Mouse (Mus musculus): ENCODE results near the gene Ptpre. TPM values are rescaled to one million over a fixed set of nuclear protein-coding genes. Genes with fewer than 3 reads are reported as not detected.

Gene Ptpre
- polyA plus RNA-seq, 1 experiment from 2014 or later: 1.7 TPM

DNA sequence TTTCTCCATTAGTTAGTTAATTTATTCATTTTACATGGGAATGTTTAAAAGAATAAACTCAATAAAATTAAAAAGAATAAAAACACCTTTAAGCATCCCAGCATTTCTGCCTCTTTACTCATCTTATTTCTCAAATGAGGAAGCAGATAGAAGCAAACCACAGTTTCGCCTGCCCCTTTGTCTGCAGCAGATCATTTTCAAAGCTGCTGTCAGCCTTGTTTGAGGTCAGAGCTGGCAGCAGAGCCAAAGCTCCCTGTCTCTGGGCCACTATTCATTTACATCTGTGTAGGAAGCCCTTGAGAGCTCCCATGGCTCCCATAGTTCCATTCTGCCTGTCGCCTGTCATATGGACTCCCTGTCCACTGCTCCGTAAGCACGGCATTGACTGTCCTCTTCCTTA lies 28.7 kb upstream of the Ptpre start:
- Histone ChIP-seq H3K4me3 (ENCODE audit: low read depth, low read length) (no peak overlapping the region), H3K36me3 (ENCODE audit: control insufficient read depth, insufficient read depth, low read length) (no peaks in the 10 kb centered on the region), H3K27me3 (ENCODE audit: control insufficient read depth, insufficient read depth, low read length) (no peaks in the 10 kb centered on the region), H3K4me1 (ENCODE audit: control insufficient read depth, insufficient read depth, low read length) (no peaks in the 10 kb centered on the region), H3K9me3 (replicated peaks; ENCODE audit: control insufficient read depth, low read length) (no peaks in the 10 kb centered on the region), H3K27ac (ENCODE audit: low read depth, low read length) (no peak overlapping the region), H3K4me2 (no peak overlapping the region), H3K9ac (ENCODE audit: low read depth, low read length) (no peak overlapping the region)
- 76% methylated on average over 4 of the region's 4 CpGs for WGBS (ENCODE audit: insufficient replicate concordance)
- no peak for ATAC-seq (replicated peaks; ENCODE audit: insufficient number of reproducible peaks, low FRiP score, low TSS enrichment)

DNA sequence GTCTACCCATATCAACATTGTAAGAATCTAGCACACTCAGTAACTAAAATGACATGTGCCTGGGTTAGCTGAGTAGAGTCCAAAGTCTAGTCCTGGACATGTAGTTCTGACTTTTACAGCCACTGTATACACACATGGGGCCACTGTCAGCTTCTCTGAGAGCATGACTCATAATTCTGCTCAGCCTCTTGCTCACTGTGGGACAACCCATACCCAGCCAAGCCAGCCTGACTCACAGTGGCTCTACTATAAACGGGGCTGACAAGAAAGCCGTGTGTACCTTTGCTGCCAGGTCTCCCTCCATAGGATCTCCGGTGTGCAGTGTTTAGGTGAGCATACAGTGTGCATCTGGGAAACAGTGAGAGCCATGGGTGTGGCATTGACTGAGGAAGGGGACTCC lies 28.0 kb upstream of the Ptpre start:
- no peaks in the 10 kb centered on the region for H3K27me3 ChIP-seq (ENCODE audit: control insufficient read depth, insufficient read depth, low read length)
- no peak overlapping the region for H3K9ac ChIP-seq (ENCODE audit: low read depth, low read length)
- no peak for ATAC-seq (replicated peaks; ENCODE audit: insufficient number of reproducible peaks, low FRiP score, low TSS enrichment)
- no peak overlapping the region for H3K4me3 ChIP-seq (ENCODE audit: low read depth, low read length)
- no peaks in the 10 kb centered on the region for H3K4me1 ChIP-seq (ENCODE audit: control insufficient read depth, insufficient read depth, low read length)
- no peak overlapping the region for H3K4me2 ChIP-seq
- no peaks in the 10 kb centered on the region for H3K36me3 ChIP-seq (ENCODE audit: control insufficient read depth, insufficient read depth, low read length)
- H3K9me3 ChIP-seq (replicated peaks; ENCODE audit: control insufficient read depth, low read length): no peaks in the 10 kb centered on the region
- no peak overlapping the region for H3K27ac ChIP-seq (ENCODE audit: low read depth, low read length)
- 90% methylated on average over 3 of the region's 3 CpGs for WGBS (ENCODE audit: insufficient replicate concordance)

DNA sequence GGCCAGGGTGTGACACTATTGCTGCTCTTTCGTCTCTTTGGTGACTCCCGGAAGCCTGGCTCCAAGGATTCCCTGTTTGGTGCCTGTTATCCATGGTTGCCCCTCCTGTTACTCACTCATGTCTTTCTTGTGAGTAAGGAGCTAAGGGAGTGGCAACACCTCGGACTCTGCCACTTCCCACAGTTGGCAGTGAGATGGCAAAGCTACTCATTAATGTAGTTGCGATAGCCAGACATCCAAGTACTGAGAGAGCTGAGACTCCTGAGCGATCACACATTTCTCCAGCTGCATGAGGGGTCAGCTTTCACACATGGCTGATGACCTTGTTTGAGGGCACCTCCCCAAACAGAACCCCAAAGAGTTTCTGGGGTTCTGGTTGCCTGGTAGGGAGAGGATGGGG lies 26.9 kb upstream of the Ptpre start:
- H3K4me2 ChIP-seq: no peak overlapping the region
- H3K9me3 ChIP-seq (replicated peaks; ENCODE audit: control insufficient read depth, low read length): no peaks in the 10 kb centered on the region
- H3K36me3 ChIP-seq (ENCODE audit: control insufficient read depth, insufficient read depth, low read length): no peaks in the 10 kb centered on the region
- no peak overlapping the region for H3K27ac ChIP-seq (ENCODE audit: low read depth, low read length)
- H3K4me1 ChIP-seq (ENCODE audit: control insufficient read depth, insufficient read depth, low read length): no peaks in the 10 kb centered on the region
- 86% methylated on average over 5 of the region's 5 CpGs for WGBS (ENCODE audit: insufficient replicate concordance)
- no peak overlapping the region for H3K9ac ChIP-seq (ENCODE audit: low read depth, low read length)
- no peak overlapping the region for H3K4me3 ChIP-seq (ENCODE audit: low read depth, low read length)
- no peaks in the 10 kb centered on the region for H3K27me3 ChIP-seq (ENCODE audit: control insufficient read depth, insufficient read depth, low read length)
- ATAC-seq (replicated peaks; ENCODE audit: insufficient number of reproducible peaks, low FRiP score, low TSS enrichment): no peak

DNA sequence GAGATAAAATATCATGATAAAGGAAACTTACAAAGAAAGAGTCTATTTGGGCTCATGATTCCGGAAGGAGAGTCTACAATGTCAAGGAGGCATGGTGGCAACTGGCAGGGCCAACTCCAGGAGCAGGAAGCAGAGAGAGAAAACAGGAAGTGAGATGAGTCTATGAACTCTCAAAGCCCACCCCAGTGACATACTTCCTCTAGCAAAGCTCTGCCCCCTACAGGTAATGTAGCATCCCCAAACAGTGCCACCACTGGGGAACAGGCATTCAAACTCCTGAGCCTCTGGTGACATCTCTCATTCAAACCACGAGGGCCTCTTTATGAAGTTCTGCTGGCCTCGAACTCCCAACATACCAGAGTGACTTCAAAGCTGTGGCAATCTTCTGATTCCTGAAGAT lies 25.6 kb upstream of the Ptpre start:
- H3K36me3 ChIP-seq (ENCODE audit: control insufficient read depth, insufficient read depth, low read length): no peaks in the 10 kb centered on the region
- no peak overlapping the region for H3K4me3 ChIP-seq (ENCODE audit: low read depth, low read length)
- WGBS (ENCODE audit: insufficient replicate concordance): 78% methylated on average over 3 of the region's 3 CpGs
- no peaks in the 10 kb centered on the region for H3K4me1 ChIP-seq (ENCODE audit: control insufficient read depth, insufficient read depth, low read length)
- no peak overlapping the region for H3K27ac ChIP-seq (ENCODE audit: low read depth, low read length)
- no peaks in the 10 kb centered on the region for H3K9me3 ChIP-seq (replicated peaks; ENCODE audit: control insufficient read depth, low read length)
- H3K4me2 ChIP-seq: no peak overlapping the region
- no peak for ATAC-seq (replicated peaks; ENCODE audit: insufficient number of reproducible peaks, low FRiP score, low TSS enrichment)
- H3K9ac ChIP-seq (ENCODE audit: low read depth, low read length): no peak overlapping the region
- no peaks in the 10 kb centered on the region for H3K27me3 ChIP-seq (ENCODE audit: control insufficient read depth, insufficient read depth, low read length)

DNA sequence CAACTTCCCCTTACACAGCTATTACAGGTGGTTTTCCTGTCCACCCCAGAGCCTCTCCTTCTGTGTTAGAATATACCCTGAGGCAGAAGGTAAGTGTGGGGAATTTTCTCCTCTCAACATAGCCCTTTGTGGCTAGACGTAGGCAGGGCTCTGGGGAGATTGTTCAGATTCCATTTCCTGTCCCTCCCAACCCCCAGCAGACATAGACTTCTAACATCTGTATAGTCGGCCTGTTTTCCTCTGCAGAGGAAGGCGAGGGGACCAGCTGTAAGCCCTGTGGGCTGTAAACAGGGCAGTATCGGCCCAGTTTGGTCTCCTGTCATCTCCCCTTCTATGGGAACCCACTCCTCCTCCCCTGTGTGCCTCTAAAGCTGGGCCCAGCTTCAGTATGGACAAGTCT lies 20.1 kb upstream of the Ptpre start:
- no peaks in the 10 kb centered on the region for H3K27me3 ChIP-seq (ENCODE audit: control insufficient read depth, insufficient read depth, low read length)
- no peak for ATAC-seq (replicated peaks; ENCODE audit: insufficient number of reproducible peaks, low FRiP score, low TSS enrichment)
- H3K4me2 ChIP-seq: no peak overlapping the region
- H3K27ac ChIP-seq (ENCODE audit: low read depth, low read length): no peak overlapping the region
- no peak overlapping the region for H3K9ac ChIP-seq (ENCODE audit: low read depth, low read length)
- 49% methylated on average over 4 of the region's 4 CpGs for WGBS (ENCODE audit: insufficient replicate concordance)
- no peaks in the 10 kb centered on the region for H3K36me3 ChIP-seq (ENCODE audit: control insufficient read depth, insufficient read depth, low read length)
- H3K9me3 ChIP-seq (replicated peaks; ENCODE audit: control insufficient read depth, low read length): no peaks in the 10 kb centered on the region
- no peak overlapping the region for H3K4me3 ChIP-seq (ENCODE audit: low read depth, low read length)
- H3K4me1 ChIP-seq (ENCODE audit: control insufficient read depth, insufficient read depth, low read length): no peaks in the 10 kb centered on the region

DNA sequence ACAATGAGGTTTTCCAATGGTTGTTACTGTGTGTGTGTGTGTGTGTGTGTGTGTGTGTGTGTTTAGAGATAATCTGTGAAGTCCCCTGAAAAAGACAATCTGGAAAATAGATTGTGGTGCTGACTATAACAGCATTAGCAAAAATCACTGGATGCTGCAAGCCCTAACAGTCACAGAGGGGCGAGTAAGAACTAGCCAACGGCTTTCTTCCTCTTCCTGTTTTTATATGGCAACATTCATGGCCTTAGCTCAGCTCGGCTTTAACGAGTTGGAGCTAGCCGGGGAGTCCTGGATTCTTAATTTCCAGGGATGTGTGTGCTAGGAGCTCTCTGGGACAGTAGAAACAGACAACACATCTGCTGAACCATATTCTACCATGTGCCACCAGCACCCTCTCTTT lies 17.0 kb upstream of the Ptpre start:
- H3K4me1 ChIP-seq (ENCODE audit: control insufficient read depth, insufficient read depth, low read length): no peaks in the 10 kb centered on the region
- H3K4me3 ChIP-seq (ENCODE audit: low read depth, low read length): no peak overlapping the region
- no peak for ATAC-seq (replicated peaks; ENCODE audit: insufficient number of reproducible peaks, low FRiP score, low TSS enrichment)
- WGBS (ENCODE audit: insufficient replicate concordance): 72% methylated on average over 5 of the region's 5 CpGs
- no peaks in the 10 kb centered on the region for H3K9me3 ChIP-seq (replicated peaks; ENCODE audit: control insufficient read depth, low read length)
- H3K36me3 ChIP-seq (ENCODE audit: control insufficient read depth, insufficient read depth, low read length): no peaks in the 10 kb centered on the region
- no peak overlapping the region for H3K9ac ChIP-seq (ENCODE audit: low read depth, low read length)
- H3K27ac ChIP-seq (ENCODE audit: low read depth, low read length): no peak overlapping the region
- H3K4me2 ChIP-seq: no peak overlapping the region
- no peaks in the 10 kb centered on the region for H3K27me3 ChIP-seq (ENCODE audit: control insufficient read depth, insufficient read depth, low read length)

DNA sequence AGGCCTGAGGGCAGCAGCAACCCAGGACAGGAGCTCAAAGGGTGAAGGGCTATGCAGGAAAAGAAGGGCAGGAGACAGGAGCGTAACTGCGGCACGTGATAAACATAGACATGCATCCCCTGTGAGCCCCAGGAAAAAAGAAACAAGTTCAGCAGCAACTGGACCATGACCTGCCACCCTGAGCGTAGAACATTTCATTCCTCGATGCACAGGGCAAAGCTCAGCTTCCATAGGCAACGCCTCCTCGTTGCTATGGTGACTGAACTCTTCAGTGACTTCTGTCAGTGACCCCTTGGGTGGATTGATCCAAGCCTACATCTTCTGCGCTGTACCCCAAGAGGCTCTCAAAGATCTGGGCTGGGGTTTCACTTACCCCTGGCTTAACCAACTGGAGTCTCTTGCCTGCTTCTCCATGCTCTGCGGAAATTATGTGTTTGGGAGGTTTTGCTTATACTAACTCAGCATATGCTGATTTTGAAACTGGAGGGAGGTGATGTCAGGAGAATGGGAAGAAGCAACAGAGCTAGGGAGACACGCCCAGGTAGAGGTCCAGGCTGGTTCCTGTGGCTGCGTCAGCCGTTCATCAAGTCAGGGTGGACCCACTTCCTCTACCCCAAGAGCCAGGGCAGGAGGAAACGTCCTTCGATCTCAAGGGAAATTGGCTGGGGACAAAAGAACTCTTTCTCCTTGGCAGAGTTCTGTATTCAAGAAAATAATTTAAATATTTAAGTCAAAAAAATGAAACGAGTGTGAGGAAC lies 15.3 kb upstream of the Ptpre start:
- Histone ChIP-seq H3K4me1 (ENCODE audit: control insufficient read depth, insufficient read depth, low read length) (no peaks in the 10 kb centered on the region), H3K4me2 (no peak overlapping the region), H3K4me3 (ENCODE audit: low read depth, low read length) (no peak overlapping the region), H3K27ac (ENCODE audit: low read depth, low read length) (no peak overlapping the region), H3K9ac (ENCODE audit: low read depth, low read length) (no peak overlapping the region), H3K9me3 (replicated peaks; ENCODE audit: control insufficient read depth, low read length) (no peaks in the 10 kb centered on the region), H3K27me3 (ENCODE audit: control insufficient read depth, insufficient read depth, low read length) (no peaks in the 10 kb centered on the region), H3K36me3 (ENCODE audit: control insufficient read depth, insufficient read depth, low read length) (no peaks in the 10 kb centered on the region)
- WGBS (ENCODE audit: insufficient replicate concordance): 72% methylated on average over 15 of the region's 15 CpGs
- ATAC-seq (replicated peaks; ENCODE audit: insufficient number of reproducible peaks, low FRiP score, low TSS enrichment): no peak

DNA sequence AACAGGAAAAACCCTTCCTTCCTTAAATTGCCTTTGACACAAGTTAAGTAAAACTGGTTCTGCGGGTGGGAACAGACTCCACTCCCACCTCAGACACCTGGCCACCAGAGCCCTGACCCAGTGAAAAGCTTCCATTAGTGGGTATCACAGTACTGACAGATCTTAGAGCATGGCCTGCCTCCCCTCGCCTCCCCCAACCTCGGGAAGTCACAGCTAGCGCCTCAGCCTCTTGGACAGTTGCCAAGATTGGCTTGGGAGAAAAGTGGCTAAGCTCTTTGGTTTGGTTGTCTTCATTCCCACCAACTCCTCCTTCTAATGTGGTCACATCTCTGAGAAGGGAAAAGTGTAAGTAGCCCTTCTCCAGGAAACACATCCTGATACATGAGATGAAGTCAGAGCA lies 13.3 kb upstream of the Ptpre start:
- Histone ChIP-seq H3K27me3 (ENCODE audit: control insufficient read depth, insufficient read depth, low read length) (no peaks in the 10 kb centered on the region), H3K9me3 (replicated peaks; ENCODE audit: control insufficient read depth, low read length) (no peaks in the 10 kb centered on the region), H3K4me2 (no peak overlapping the region), H3K4me3 (ENCODE audit: low read depth, low read length) (no peak overlapping the region), H3K9ac (ENCODE audit: low read depth, low read length) (no peak overlapping the region), H3K4me1 (ENCODE audit: control insufficient read depth, insufficient read depth, low read length) (no peaks in the 10 kb centered on the region), H3K27ac (ENCODE audit: low read depth, low read length) (no peak overlapping the region), H3K36me3 (ENCODE audit: control insufficient read depth, insufficient read depth, low read length) (no peaks in the 10 kb centered on the region)
- WGBS (ENCODE audit: insufficient replicate concordance): 44% methylated on average over 4 of the region's 4 CpGs
- no peak for ATAC-seq (replicated peaks; ENCODE audit: insufficient number of reproducible peaks, low FRiP score, low TSS enrichment)

DNA sequence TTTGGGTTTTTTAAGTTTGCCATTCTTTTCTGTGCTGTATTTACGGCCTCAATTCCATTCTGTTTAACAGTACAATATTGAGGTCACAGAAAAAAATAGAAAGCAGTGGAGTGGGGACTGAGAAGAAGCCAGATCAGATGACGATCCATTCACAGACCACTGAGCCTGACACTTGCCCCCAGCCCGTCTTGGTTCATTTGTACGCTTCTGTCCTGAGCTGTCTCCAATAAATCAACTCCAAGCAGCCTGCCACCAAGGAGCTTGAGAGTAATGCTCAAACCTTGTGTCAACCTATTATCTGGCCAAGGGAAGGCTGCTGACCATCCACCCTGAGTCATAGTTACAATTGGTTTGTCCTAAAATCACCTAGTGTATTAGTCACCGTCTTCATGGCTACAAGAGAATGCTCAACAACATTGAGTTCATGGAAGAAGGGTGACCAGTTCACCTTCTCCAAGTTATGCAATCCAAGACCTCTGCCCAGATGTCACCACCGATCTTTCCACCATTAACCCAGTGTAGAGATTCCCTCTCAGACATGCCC lies 12.8 kb upstream of the Ptpre start:
- ATAC-seq (replicated peaks; ENCODE audit: insufficient number of reproducible peaks, low FRiP score, low TSS enrichment): no peak

More for the DNA sequence above, 12.8 kb upstream of the Ptpre start:
- WGBS (ENCODE audit: insufficient replicate concordance): 83% methylated on average over 6 of the region's 6 CpGs
- H3K4me3 ChIP-seq (ENCODE audit: low read depth, low read length): no peak overlapping the region
- no peaks in the 10 kb centered on the region for H3K4me1 ChIP-seq (ENCODE audit: control insufficient read depth, insufficient read depth, low read length)
- H3K9me3 ChIP-seq (replicated peaks; ENCODE audit: control insufficient read depth, low read length): no peaks in the 10 kb centered on the region
- no peaks in the 10 kb centered on the region for H3K27me3 ChIP-seq (ENCODE audit: control insufficient read depth, insufficient read depth, low read length)
- H3K4me2 ChIP-seq: no peak overlapping the region
- no peak overlapping the region for H3K9ac ChIP-seq (ENCODE audit: low read depth, low read length)
- H3K36me3 ChIP-seq (ENCODE audit: control insufficient read depth, insufficient read depth, low read length): no peaks in the 10 kb centered on the region
- H3K27ac ChIP-seq (ENCODE audit: low read depth, low read length): no peak overlapping the region
